Mouse (Mus musculus) erythroblast, adult 5-6 weeks (primary cell): Measurements from ENCODE around the gene Coq10a. TPM values are rescaled to one million over a fixed set of nuclear protein-coding genes. Genes with fewer than 3 reads are reported as not detected.
A peak's percentile ranks its signal among the peaks of the same experiment; 100 is the strongest.
"Not testable (repeated sequence)": the region's sequence is repeated elsewhere in the genome, so short reads cannot be mapped to it uniquely, and the experiment has no call there.

Source experiments
- ATAC-seq: replicated peaks from 2 replicates; pipeline ENCODE4 v1.8.0; 2016; ENCODE audit warnings: moderate number of reproducible peaks, mild to moderate bottlenecking, moderate TSS enrichment, inconsistent platforms; ENCODE audit not compliant: poor library complexity, low FRiP score, severe bottlenecking
- total RNA-seq, 2 experiments: library from RNA; stranded (forward) in 1 of 2; stranded (reverse) in 1 of 2; fragments of 150-400 nt in 1 of 2; fragments of 200-764, 138-1000 nt in 1 of 2; gene quantifications; 2 replicates each; pipeline versions ENCODE4 v1.2.3 to v1.2.4; 2015 to 2017; ENCODE audit warnings: low replicate concordance in 2 of 2

The Coq10a gene
- total RNA-seq, 2 experiments from 2014 or later = 1.9 to 3.2 TPM

GRCm38 (mm10) chr10:128361836-128362235 lies 7.0 kb downstream of the Coq10a start:
- ATAC-seq = no peak

GRCm38 (mm10) chr10:128359226-128359625 lies 9.6 kb downstream of the Coq10a start:
- ATAC-seq = no peak

GRCm38 (mm10) chr10:128358796-128359195 lies 10.0 kb downstream of the Coq10a start:
- peak; percentile 74 for ATAC-seq

DNA sequence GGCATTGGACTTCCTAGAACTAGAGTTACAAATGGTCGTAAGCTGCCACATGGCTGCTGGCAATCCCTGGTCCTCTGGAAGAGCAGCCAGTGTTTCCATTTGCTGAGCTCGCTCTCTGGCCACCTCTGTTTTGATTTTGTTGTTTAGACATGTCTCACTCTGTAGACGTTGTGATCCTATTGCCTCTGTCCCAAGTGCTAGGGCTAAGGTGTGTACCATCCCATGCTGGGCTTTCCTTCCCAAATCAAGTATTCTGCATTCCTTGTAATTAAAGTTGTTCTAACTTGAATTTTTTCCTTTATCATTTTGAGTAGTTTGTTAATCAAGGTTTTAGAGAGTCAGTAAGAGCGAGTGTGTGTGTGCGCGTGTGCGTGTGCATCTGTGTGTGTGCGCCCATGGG lies 21.3 kb downstream of the Coq10a start:
- ATAC-seq = no peak

GRCm38 (mm10) chr10:128344568-128345275 lies 24.1 kb downstream of the Coq10a start:
- ATAC-seq = peak; percentile 96

DNA sequence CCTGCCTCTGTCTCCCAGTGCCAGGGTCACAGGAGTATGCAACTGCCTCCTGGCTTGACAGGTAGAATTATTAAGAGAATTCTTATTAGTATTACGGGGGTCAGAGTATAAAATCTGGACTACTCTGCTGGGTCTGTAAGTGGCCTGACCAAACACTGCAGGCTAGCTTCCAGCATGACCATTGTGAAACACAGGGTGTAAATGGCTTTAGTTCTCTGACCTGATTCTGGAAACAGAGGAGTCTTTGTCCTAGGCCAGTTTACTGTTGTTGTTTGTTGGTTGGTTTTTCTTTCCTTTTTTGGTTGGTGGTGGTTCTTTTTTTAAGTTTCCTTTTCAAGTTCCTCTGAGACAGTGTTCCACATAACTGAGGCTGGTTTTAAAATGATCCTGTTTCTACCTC lies 25.4 kb downstream of the Coq10a start:
- ATAC-seq = no peak

GRCm38 (mm10) chr10:128340257-128340656 lies 28.5 kb downstream of the Coq10a start:
- no peak for ATAC-seq

DNA sequence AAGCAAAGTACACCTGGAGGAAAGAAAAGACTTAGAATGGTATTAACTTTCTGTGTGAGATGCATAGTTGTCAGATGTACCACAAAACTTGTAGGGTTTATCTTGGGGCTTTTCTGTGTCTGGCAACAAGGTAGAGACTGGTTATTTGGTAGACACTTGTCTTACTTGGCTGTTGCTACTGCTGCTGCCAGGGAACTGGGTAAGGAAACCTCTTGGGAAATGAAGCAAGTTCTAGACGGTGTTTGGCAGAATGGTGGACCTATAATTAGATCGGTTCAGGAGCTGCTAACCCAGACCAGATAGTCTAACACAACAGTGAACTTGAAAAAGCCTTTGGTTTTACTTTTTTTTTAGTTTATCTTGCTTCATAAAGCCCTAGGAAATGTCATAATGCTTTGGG lies 29.8 kb downstream of the Coq10a start:
- no peak for ATAC-seq

GRCm38 (mm10) chr10:128338415-128338814 lies 30.4 kb downstream of the Coq10a start:
- 0 out of 2 replicates have a peak, but pooled peaks have one; percentile 7 for ATAC-seq

- ATAC-seq = peak; percentile 77
Measured at GRCm38 (mm10) chr10:128337306-128338181, 31.3 kb downstream of the Coq10a start, which contains the start of gene Cs. Gene Cs, plus strand, starts transcription at chr10:128337734.

- peak; percentile 33 for ATAC-seq
Measured at GRCm38 (mm10) chr10:128336597-128336996, 32.2 kb downstream of the Coq10a start.

- no peak for ATAC-seq
Measured at GRCm38 (mm10) chr10:128336195-128336594, 32.6 kb downstream of the Coq10a start.

- peak; percentile 57 for ATAC-seq
Measured at GRCm38 (mm10) chr10:128335582-128335981, 33.2 kb downstream of the Coq10a start.

DNA sequence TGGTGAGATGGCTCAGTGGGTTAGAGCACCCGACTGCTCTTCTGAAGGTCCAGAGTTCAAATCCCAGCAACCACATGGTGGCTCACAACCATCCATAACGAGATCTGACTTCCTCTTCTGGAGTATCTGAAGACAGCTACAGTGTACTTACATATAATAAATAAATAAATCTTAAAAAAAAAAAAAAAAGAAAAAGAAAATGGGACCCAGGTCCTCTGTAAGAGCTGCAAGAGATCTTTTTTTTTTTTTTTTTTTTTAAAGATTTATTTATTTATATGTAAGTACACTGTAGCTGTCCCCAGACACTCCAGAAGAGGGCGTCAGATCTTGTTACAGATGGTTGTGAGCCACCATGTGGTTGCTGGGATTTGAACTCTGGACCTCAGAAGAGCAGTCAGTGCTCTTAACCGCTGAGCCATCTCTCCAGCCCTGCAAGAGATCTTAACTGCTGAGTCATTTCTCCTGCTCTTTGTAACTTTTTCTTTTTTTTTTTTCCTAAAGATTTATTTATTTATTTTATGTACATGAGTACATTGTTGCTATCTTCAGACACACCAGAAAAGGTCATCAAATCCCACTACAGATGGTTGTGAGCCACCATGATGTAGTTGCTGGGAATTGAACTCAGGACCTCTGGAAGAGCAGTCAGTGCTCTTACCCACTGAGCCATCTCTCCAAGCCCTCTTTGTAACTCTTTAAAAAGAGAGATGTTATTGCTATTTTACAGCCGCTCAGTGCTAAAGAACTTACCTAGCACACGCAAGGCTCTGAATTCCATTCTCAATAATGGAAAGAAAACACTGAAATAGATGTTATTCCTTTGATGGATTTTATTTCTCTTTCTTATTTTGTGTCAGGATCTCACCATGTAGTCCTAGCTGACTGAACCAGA lies 36.2 kb downstream of the Coq10a start:
- not testable (repeated sequence) for ATAC-seq

- ATAC-seq = no peak
Measured at GRCm38 (mm10) chr10:128327610-128328009, 41.2 kb downstream of the Coq10a start.

DNA sequence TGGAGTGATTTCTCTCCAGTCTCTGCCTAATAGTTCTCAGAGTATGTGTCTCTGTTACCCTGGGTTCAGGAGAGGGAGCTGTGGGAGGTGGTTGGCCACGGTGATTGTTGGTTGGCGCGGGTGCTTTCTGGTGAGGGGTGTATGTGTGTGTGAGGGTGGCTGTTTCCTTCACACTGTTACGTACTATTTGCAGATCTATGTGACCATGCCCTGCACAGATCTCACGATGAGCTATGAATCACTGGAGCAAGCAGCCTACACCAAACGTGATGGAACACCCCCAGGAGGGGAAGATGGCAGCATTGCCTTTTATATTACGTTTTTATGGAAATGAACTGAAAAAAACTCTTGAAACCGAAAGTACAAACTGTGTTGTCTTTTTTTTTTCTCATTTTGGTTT lies 42.0 kb downstream of the Coq10a start:
- no peak for ATAC-seq

GRCm38 (mm10) chr10:128323516-128323915 lies 45.3 kb downstream of the Coq10a start:
- ATAC-seq = no peak

- ATAC-seq = peak; percentile 79
Measured at GRCm38 (mm10) chr10:128322141-128323108, 46.4 kb downstream of the Coq10a start, which contains the start of gene Cnpy2. Gene Cnpy2, plus strand, starts transcription at chr10:128322459.

DNA sequence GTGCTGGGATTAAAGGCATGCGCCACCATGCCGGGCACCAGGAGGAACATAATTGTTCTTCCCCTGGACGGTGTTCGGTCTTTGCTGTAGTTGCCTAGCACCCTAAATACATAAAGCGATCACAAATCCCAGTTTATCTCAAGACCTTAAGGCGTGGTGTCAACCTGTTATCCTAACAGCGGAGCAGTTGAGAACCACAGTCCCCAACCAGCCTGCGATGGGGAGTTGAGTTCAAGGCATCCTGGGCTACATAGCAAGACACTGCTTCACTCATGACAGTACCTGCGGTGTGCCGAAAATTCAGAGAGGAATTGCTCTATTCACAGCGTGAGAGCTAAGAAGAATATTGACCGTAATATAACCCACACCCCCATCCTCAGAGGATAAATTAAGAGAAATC lies 47.2 kb downstream of the Coq10a start:
- ATAC-seq = no peak
